Mouse (Mus musculus): ENCODE measurements around the gene Hist2h3c2. TPM values are rescaled to one million over a fixed set of nuclear protein-coding genes. Genes with fewer than 3 reads are reported as not detected.
"Not testable (repeated sequence)": the region's sequence is repeated elsewhere in the genome, so short reads cannot be mapped to it uniquely, and the experiment has no call there.

Hist2h3c2 gene
- total RNA-seq, 2 experiments from 2014 or later: 4.0 to 9.0 TPM

DNA sequence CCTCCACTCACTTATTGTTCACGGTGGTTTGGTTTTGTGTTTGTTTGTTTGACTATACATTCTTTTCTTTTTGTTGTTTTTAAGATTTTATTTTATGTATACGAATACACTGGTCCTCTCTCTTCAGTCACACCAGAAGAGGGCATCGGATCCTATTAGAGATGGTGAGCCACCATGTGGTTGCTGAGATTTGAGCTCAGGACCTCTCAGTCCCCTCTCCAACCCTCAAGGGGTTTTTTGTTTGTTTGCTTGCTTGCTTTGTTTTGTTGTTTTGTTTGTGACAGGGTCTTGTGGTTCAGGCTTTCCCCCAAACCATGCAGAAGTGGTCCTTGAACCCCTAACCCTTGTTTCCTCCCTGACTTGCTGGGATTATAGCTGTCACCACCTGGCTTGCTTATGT is 22.7 kb upstream of the Hist2h3c2 start:
- DNase-seq: no peak

DNA sequence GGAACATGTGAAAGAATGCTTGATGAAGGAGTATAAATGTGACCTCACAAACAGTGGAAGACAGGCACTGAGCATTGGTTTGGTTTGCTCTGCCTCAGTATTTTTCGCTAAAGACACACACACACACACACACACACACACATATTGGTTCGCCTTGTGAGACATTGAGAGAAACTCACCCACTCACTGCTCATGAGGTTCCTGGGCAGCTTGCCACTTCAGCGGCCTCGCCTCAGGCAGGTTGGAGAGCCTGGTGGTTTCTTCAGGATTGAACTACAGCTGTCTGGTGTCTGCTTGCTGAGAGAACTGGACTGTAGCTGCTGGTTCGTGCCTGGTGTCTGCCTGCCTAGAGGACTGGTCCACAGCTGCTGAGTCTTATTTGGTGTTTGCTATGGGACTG is 21.3 kb upstream of the Hist2h3c2 start:
- no peak for DNase-seq

DNA sequence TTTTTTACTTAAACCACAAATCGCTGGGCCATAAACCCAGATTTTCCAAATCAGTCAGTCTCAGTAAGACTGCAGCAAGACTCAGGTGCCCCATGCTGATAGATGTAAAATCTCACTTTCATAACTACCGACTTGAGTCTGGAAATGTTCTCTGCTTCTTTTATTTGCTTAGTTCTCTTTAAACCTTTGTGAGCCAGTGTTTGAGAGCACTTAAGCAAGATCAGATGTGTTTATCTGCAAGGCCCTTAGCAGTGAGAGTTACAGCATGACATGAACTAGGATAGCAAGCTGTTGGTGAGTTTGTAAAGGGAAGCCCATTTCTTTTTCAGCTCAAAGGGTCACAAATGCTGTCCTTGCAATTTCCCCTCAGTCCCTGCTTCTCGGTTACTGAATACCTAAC is 18.3 kb upstream of the Hist2h3c2 start:
- no peak for DNase-seq

DNA sequence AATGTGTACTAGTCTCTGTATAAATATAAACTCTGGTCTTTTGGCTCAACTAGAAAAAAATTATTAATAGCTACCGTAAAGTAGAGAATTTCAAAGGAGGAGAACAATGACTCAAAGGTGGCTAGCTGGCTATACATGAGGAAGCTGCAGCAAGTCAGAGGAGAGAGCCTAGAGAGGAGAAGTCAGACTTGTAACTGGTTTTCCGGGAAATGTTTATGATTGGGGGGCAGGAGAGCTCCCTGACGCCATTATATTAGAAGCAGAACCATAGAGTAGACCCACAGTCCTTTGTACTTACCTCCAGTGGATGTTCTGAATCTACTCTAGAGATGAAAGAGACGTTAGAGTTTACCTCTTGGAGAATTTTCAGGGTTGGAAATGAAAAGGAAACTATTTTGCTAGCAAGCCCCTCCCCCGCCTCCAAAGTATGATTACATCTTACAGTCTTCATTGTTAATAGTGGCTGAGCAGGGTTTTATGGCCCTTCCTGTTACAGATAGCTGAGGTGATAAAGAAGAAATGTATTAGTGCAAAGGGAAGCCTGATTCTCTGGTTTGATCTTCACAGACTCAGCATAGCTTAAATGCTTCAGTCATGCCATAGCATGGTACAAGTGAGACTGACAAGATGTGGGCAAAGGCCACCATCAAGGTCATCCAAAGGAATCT is 17.1 kb upstream of the Hist2h3c2 start:
- DNase-seq: no peak

DNA sequence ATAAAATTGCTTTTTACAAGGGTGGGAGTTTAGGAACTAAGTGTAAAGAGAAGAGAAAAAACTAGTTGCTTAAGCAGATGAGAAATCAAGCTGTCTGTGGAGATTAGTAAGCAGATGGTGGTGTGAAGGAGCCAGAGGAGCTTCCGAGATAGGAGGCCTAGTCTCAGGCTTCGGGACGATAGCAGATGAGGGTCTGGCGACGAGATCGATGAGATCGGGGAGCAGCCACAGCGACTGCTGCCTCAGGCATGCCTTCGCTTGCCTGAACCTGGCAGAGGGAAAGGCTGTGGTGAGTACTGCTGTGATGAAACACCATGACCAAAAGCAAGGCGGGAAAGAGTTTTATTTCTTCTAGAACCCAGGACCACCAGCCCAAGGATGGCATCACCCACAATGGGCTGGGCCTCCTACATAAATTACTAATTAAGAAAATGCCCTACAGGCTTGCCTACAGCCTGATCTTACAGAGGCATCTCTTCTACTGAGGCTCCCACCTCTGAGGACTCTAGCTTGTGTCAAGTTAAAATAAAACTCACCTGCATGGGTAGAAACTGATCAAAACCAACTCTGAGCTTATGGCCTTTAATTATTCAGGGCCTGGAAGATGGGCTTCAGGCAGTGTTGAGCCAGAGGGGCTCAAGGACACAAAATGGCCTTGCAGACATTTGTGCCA is 15.9 kb upstream of the Hist2h3c2 start:
- DNase-seq: no peak

DNA sequence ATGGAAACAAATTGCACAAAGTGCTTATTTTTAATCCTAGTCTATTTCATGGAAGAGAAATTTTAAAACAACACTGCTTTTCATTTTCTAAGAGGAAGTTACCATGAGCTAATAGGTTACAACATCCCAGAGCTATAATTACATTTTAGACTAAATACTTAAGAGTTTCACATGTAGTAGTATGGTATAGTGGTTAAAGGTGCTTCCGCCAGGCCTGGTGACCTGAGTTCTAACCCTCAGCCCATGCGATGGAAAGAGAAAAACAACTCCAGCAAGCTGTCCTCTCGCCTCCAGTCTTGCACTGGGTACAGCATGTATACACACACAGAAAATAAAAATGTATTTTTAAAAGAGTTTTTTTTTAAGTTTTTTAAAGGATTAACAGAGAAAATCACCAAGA is 12.9 kb upstream of the Hist2h3c2 start:
- no peak for DNase-seq

DNA sequence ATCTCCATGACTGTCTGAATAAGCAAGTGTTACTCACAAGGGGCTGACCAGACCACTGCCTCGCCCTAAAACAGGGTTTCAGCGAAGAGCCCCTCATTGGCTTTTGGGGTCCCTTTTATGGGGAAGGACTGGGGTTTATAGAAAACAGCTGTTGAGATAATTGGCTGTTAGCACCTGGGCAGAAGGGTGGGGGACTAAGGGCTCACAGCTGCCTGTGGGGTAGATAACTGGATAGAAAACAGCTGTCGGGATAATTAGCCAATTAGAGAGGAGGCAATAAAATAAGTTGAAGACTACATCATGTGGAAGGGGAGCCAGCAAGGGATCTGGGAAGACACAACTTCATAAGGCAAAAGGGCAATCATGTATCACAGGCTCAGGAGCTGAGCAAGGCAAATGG is 12.0 kb upstream of the Hist2h3c2 start:
- DNase-seq: no peak

DNA sequence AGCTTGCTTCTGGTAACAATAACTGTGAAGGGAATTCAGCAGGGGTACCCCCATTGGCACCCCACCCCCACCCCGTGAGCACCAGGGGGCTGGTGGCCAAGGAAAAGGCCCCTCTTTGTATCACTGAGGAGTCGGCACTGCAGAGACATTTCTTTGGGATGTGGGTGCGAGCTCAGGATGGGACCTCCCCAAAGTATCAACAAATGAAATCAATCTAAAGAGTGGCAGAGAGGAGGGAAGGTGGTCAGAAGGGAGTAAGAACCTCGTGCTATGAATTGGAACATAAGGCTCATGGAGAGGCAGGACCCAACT is 10.1 kb upstream of the Hist2h3c2 start:
- no peak for DNase-seq

DNA sequence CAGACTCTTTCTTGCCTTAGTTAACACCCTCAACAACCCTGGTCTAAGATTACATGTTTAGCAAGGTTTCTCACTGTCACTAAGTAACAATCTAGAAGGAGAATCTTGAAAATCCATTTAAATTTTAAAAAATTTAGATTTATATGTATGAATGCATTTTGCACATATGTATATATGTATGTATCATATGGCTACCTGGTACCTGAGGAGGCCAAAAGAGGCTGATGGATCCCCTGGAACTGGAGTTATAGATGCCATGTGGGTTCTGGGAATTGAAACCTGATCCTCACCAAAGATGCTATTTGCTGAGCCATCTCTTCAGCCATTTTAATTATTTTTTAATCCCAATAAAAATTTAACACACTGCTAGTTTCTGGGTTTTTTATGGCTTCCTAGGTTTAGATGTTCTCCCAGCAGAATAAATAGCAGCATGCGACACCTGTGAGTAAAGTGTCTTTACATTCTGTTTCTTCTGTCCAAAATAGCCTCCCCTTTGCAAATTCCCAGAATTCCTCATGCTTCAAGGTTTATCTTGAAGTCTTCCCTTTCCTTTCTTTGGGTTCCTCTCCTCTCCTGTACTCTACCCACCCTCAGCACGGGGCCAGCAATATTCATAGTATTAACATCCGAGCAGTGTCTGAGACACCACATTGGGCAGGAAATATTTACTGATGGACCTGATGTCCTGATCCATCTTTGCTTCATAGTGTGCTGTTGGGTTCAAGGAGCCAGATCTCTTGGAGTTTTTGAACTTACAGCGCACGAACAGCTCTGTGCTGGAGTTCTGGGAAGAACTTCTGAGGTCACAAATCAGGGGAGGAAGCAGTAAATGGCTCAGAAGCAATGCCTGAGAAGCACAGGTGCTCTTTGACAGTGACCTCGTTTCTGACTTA is 9.5 kb upstream of the Hist2h3c2 start:
- no peak for DNase-seq

DNA sequence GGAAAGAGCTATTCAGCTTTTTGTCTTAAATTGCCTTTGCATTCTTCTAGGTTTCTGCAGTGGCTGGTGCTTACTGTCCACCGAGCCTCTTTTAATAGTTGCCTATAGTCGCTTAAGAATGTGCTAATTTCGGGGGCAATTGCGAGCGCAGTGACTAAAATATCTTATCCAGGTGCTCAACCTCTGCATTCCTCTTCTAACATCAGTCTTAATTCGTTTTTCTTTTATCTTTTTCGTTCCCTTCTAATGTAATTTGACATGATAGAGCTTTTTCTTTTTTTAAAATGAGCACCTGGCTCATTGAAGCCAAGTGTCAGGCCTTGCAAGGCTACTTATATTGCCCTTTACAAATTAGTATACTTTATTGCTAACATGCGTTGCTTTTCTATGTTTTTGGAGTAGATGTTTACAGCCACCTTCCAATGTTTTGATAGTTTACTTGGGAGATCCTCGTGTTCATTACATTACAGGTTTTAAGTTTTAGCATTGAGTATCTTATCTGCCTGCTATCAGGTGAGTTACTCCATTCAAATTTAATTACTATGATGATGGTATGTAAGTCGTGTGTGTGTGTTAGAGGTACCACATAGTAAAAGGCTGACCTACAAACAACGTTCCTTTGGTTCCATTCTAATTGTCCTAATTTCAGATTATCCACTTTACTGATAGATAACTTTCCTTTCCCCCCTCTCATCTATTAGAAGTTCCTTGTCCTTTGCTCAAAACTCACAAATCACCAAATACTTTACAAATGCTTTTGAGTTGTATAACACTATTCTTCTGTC is 8.6 kb upstream of the Hist2h3c2 start:
- DNase-seq: no peak

DNA sequence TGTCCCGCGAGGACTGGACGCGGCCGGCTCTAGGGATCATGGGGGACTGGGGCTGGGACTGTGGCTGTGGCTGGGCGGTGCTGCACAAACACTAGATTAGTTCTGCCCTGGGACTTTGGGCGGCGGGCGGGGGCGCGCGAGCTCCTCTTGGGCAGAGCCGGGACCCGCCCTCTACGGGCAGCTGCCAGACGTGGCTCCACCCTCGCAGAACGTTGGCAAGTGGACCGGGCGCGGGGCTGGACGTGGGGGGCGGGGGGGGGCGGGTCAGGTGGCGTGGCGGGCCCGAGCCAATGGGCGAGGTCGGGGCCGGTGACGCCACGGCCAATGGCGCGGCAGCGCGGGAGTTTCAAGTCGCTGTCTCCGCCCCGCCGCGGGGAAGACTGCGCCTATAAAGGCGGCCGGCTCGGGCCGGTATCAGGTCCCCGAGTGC is 7.5 kb upstream of the Hist2h3c2 start, which contains the start of gene Hist2h3c1:
Gene Hist2h3c1, plus strand, starts transcription at position 259 of the 430 bp plus-strand sequence.
- DNase-seq: not testable (repeated sequence)

DNA sequence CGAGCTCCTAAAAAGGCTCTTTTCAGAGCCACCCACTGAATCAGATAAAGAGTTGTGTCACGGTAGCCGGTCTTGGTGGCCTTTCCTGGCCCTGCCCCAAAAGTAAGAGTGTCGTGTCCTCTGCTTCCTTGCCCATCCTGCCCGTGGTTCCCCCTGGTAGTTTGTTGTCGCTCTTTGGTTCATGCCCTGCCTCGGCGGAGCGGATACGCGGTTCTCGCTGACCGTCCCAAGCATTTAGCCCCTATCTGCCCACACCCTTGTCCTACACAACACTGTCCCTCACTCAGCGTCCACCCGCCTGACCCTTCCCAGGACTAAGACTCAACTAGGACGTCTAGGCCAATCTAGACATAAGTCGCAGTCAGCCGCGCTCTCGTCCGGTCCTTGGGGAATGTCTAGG is 7.1 kb upstream of the Hist2h3c2 start:
- not testable (repeated sequence) for DNase-seq

DNA sequence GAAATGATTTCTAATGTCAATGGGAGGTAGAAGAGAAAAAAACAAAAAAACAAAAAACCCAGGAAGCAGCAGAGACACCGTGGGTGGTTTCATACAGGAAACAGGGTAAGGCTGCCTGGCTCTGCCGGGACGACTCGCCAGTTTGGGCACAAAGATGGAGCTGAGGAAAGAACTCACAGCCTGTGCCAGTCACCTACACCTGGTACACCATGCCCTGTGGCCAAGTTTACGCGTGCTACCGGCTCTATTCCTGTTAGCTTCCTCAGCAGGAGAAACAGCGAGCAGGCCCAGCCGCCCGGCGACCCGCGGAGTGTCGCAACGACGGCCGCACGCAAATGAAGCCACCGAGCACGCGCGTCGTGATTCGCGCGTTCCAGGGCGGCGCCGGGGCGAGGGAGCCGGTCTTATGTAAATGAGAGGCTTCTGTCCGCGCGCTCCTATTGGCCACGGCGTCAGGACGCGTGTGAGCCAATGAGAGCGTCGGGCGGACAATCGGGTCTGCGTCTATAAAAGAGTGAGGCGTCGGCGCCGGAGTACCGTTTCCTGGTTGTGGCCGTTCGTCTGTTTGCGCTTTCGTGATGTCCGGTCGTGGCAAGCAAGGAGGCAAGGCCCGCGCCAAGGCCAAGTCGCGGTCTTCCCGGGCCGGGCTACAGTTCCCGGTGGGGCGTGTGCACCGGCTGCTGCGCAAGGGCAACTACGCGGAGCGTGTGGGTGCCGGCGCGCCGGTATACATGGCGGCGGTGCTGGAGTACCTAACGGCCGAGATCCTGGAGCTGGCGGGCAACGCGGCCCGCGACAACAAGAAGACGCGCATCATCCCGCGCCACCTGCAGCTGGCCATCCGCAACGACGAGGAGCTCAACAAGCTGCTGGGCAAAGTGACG is 6.3 kb upstream of the Hist2h3c2 start, which contains the start of gene Hist2h2aa1:
Gene Hist2h2aa1, plus strand, starts transcription at position 495 of the 884 bp plus-strand sequence.
- DNase-seq: peak; percentile 91 to 92

DNA sequence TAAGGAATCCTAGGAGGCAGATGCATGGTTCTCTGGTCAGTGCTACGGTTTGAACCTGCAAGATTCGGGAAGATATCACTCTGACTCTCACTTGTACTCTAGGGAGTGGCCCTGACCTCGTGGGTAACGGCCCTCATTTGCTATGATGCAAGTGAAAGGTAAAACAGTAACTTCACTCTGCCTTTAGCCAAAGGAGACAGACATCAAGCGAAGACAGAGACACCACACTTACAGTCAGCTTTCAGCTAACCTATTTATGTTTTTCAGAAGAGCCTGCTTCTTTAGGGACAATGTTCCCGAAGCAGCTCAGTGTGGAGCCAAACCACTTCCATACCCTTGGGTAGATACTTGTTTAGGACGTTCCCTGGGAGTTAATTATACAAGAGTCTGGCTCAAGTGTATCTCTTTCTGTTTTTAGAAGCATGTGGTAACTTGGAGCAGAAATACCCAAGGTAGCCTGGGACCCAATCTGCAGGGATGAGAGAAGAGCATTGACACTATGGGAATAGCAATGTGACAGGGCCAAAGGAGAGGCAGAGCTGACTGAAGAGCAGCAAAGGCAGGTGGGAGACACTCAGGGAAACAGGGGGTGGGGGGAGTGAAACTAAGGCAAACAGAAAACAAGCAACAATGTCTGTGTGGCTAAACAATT is 5.1 kb upstream of the Hist2h3c2 start:
- peak; percentile 39 to 42 for DNase-seq

DNA sequence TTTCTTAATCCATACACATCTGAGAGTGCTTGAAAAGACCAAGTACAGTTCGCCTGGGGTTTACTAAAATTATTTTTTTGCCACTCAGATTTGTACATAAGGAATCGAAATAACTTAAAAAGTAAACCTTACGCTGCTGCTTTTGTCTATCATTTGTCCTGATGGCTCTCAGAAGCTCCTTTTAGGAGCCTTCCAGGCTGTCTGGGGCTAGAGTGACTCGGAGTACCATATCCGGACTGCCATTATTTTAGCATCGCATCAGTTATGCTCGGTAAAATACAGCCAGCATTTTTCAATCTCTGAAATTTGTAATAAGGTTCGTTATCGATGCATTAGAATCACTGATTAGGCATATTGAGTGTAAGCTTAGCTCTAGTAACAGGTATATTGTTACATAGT is 1.9 kb upstream of the Hist2h3c2 start:
- no peak for DNase-seq

DNA sequence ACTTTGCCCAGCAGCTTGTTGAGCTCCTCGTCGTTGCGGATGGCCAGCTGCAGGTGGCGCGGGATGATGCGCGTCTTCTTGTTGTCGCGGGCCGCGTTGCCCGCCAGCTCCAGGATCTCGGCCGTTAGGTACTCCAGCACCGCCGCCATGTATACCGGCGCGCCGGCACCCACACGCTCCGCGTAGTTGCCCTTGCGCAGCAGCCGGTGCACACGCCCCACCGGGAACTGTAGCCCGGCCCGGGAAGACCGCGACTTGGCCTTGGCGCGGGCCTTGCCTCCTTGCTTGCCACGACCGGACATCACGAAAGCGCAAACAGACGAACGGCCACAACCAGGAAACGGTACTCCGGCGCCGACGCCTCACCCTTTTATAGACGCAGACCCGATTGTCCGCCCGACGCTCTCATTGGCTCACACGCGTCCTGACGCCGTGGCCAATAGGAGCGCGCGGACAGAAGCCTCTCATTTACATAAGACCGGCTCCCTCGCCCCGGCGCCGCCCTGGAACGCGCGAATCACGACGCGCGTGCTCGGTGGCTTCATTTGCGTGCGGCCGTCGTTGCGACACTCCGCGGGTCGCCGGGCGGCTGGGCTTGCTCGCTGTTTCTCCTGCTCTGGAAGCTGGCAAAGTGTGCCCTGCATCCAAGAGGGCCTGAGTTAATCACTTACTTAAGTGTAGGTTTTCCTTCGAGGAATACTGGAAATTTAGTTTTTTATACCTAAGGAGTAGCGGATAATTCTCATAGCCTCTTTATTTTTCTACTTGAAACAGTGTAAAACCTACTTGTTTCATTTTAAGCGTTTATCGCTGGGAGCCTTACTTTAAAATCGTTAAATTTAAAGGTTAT is 1.2 kb upstream of the Hist2h3c2 start, which contains the start of gene Hist2h2aa2:
Gene Hist2h2aa2, minus strand, starts transcription at position 328 of the 850 bp plus-strand sequence.
- peak; percentile 97 to 98 for DNase-seq

DNA sequence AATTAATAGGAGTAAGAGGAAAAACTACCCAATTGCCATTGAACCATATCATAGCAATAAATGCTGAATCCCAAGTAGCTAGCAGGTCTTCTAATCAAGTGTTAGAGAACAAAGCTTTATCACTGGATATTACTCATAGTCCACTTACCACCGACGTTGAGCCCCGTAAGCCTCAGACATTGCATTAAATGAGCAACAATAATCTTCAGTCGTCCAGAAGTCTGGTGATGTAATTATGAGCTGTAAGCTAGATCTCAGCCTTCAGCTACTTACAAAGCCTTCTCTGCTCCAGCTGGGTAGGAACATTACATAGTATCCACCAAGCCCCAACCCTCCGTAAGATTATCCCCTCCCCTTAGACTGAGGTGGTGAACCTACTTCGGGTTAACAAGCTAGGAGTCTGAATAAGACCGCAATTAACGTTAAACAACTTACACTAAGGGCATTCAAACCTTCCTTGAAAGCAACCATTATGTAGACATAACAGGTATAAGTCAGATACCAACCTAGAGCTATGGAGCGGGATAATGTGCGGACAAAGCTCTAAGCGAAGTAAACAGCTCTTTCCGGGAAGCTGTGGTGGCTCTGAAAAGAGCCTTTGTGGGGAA is 919 bp downstream of the Hist2h3c2 start:
- DNase-seq: no peak

DNA sequence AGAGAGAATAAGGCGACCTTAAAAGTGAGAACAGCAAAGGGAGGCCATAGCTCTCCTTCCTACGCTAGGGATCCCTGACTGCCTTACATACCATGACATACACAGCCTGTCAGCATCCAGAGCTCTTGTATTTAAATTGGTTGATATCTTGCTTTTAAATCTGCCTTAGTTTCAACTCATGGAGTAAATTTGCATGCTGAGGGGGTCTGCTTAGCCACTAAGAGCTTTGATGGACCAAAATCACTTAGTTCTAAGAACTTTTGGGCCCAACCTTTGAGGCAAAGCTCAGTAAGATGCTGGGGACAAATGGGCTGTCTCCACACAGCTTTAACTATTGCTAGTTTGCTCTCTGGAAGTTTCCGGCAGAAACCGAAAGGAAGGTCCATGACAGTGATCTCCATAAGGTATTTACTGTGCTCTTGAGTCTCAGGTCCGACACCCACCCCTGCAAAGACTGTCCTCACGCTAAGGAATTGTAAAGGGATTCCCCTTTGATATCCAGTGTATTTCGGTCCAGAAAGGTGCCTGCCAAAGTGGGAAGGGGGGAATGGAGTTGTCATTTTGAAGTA is 1.5 kb downstream of the Hist2h3c2 start:
- DNase-seq: no peak

Measured in heart, adult 18-20 months (tissue).